Mouse (Mus musculus): ENCODE data around the gene Hspa12a. TPM values are rescaled to one million over a fixed set of nuclear protein-coding genes. Genes with fewer than 3 reads are reported as not detected.
"Not testable (repeated sequence)": the region's sequence is repeated elsewhere in the genome, so short reads cannot be mapped to it uniquely, and the experiment has no call there.

Hspa12a gene
- polyA plus RNA-seq, 1 experiment from 2014 or later = 1.3 TPM

GRCm38 (mm10) chr19:58906685-58907084 is 36.8 kb downstream of the Hspa12a start:
- Histone ChIP-seq H3K4me3 (no peak overlapping the region), H3K4me1 (peaks cover 3% of the 10 kb centered on the region; the same call in 1 of the 2 replicates), H3K36me3 (no peaks in the 10 kb centered on the region), H3K9ac (no peak overlapping the region), H3K9me3 (replicated peaks) (no peaks in the 10 kb centered on the region), H3K27me3 (replicated peaks) (no peaks in the 10 kb centered on the region), H3K4me2 (no peak overlapping the region), H3K27ac (no peak overlapping the region)
- ATAC-seq = no peak
- WGBS (ENCODE audit: insufficient replicate concordance) = 50% methylated on average over 9 of the region's 9 CpGs

GRCm38 (mm10) chr19:58903899-58904327 is 39.5 kb downstream of the Hspa12a start:
- no peaks in the 10 kb centered on the region for H3K27me3 ChIP-seq (replicated peaks)
- no peaks in the 10 kb centered on the region for H3K9me3 ChIP-seq (replicated peaks)
- 1% methylated on average over 11 of the region's 11 CpGs for WGBS (ENCODE audit: insufficient replicate concordance)
- no peak overlapping the region for H3K27ac ChIP-seq
- peak overlapping the region; percentile 32 for H3K4me2 ChIP-seq
- ATAC-seq = no peak
- H3K4me1 ChIP-seq = no peaks in the 10 kb centered on the region
- no peak overlapping the region for H3K9ac ChIP-seq
- H3K4me3 ChIP-seq = no peak overlapping the region
- no peaks in the 10 kb centered on the region for H3K36me3 ChIP-seq

GRCm38 (mm10) chr19:58903079-58903898 is 40.2 kb downstream of the Hspa12a start:
- no peak overlapping the region for H3K9ac ChIP-seq
- H3K4me1 ChIP-seq = no peaks in the 10 kb centered on the region
- H3K4me3 ChIP-seq = no peak overlapping the region
- no peaks in the 10 kb centered on the region for H3K27me3 ChIP-seq (replicated peaks)
- 0 out of 2 replicates have a peak, but pooled peaks cover under 1% of the 10 kb centered on the region for H3K9me3 ChIP-seq (replicated peaks)
- H3K27ac ChIP-seq = no peak overlapping the region
- H3K4me2 ChIP-seq = peak overlapping the region; percentile 32; the same call in 1 of the 2 replicates
- ATAC-seq = no peak
- 36% methylated on average over 7 of the region's 7 CpGs for WGBS (ENCODE audit: insufficient replicate concordance)
- H3K36me3 ChIP-seq = no peaks in the 10 kb centered on the region

DNA sequence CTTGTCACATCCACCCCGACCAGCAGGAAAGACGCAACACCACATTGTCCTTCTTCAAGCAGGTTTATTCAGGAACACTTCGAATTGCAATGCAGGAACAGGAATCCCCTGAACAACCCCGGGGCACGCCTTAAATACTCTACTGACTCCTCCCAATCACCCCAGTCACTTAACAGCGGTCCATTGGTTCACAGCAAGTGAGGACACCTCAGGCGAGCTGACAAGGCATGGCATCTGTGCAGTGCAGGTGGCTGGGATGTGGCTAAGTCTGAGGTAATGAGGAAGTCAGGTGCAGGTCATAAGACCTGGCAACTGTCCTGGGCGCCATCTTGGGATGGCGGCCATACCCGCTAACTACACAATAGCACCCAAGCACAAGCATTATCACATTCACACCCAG is 43.0 kb downstream of the Hspa12a start:
- H3K4me1 ChIP-seq; H3K9me3 ChIP-seq (replicated peaks); H3K27me3 ChIP-seq (replicated peaks); H3K4me2 ChIP-seq; H3K36me3 ChIP-seq; H3K9ac ChIP-seq; H3K4me3 ChIP-seq; ATAC-seq; H3K27ac ChIP-seq: not testable (repeated sequence)
- WGBS (ENCODE audit: insufficient replicate concordance) = 68% methylated on average over 10 of the region's 10 CpGs

GRCm38 (mm10) chr19:58896216-58896615 is 47.2 kb downstream of the Hspa12a start:
- H3K36me3 ChIP-seq = no peaks in the 10 kb centered on the region
- H3K4me2 ChIP-seq = no peak overlapping the region
- no peaks in the 10 kb centered on the region for H3K4me1 ChIP-seq
- no peak for ATAC-seq
- H3K4me3 ChIP-seq = no peak overlapping the region
- 73% methylated on average over 3 of the region's 3 CpGs for WGBS (ENCODE audit: insufficient replicate concordance)
- no peaks in the 10 kb centered on the region for H3K27me3 ChIP-seq (replicated peaks)
- H3K9me3 ChIP-seq (replicated peaks) = peaks cover 6% of the 10 kb centered on the region; the same call in 1 of the 2 replicates
- H3K27ac ChIP-seq = no peak overlapping the region
- no peak overlapping the region for H3K9ac ChIP-seq

GRCm38 (mm10) chr19:58889306-58890038 is 54.0 kb downstream of the Hspa12a start:
- Histone ChIP-seq H3K4me3 (no peak overlapping the region), H3K9me3 (replicated peaks) (no peaks in the 10 kb centered on the region), H3K36me3 (no peaks in the 10 kb centered on the region), H3K9ac (no peak overlapping the region), H3K4me1 (no peaks in the 10 kb centered on the region), H3K27me3 (replicated peaks) (no peaks in the 10 kb centered on the region), H3K27ac (no peak overlapping the region), H3K4me2 (no peak overlapping the region)
- no peak for ATAC-seq
- 66% methylated on average over 8 of the region's 8 CpGs for WGBS (ENCODE audit: insufficient replicate concordance)

GRCm38 (mm10) chr19:58886467-58886866 is 57.0 kb downstream of the Hspa12a start:
- H3K4me1 ChIP-seq = no peaks in the 10 kb centered on the region
- H3K4me2 ChIP-seq = no peak overlapping the region
- no peak overlapping the region for H3K9ac ChIP-seq
- no peak overlapping the region for H3K27ac ChIP-seq
- H3K4me3 ChIP-seq = no peak overlapping the region
- no peaks in the 10 kb centered on the region for H3K9me3 ChIP-seq (replicated peaks)
- no peaks in the 10 kb centered on the region for H3K27me3 ChIP-seq (replicated peaks)
- no peak for ATAC-seq
- WGBS (ENCODE audit: insufficient replicate concordance) = 47% methylated on average over 7 of the region's 7 CpGs
- H3K36me3 ChIP-seq = no peaks in the 10 kb centered on the region

- H3K9ac ChIP-seq = no peak overlapping the region
- H3K4me2 ChIP-seq = no peak overlapping the region
- no peak for ATAC-seq
- 69% methylated on average over 3 of the region's 3 CpGs for WGBS (ENCODE audit: insufficient replicate concordance)
- no peaks in the 10 kb centered on the region for H3K4me1 ChIP-seq
- H3K27me3 ChIP-seq (replicated peaks) = no peaks in the 10 kb centered on the region
- H3K27ac ChIP-seq = no peak overlapping the region
- H3K9me3 ChIP-seq (replicated peaks) = no peaks in the 10 kb centered on the region
- no peaks in the 10 kb centered on the region for H3K36me3 ChIP-seq
- H3K4me3 ChIP-seq = no peak overlapping the region
Observed at GRCm38 (mm10) chr19:58883451-58883850, 60.0 kb downstream of the Hspa12a start.

DNA sequence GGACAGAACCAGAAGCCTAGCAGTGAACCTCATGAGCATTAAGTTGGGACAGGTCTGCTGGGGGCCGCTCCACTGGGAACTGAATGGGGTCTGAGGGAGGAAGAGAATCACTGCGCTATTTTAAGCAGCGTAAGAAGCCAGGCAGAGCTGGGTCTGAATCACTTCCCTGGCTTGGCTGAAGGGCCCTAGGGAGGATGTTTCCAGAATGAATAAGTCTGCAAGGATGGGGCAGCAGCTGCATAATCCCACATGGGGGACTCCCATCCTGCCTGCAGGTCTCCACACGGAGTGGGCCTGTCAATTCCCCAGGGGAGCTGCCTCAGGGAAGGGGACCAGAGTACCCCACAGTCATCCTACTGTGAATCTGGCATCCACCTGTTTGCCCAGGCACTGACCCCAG is 61.1 kb downstream of the Hspa12a start:
- H3K4me2 ChIP-seq = no peak overlapping the region
- H3K9ac ChIP-seq = no peak overlapping the region
- no peak overlapping the region for H3K4me3 ChIP-seq
- no peaks in the 10 kb centered on the region for H3K27me3 ChIP-seq (replicated peaks)
- WGBS (ENCODE audit: insufficient replicate concordance) = 63% methylated on average over 4 of the region's 4 CpGs
- no peak for ATAC-seq
- no peaks in the 10 kb centered on the region for H3K36me3 ChIP-seq
- H3K9me3 ChIP-seq (replicated peaks) = no peaks in the 10 kb centered on the region
- no peaks in the 10 kb centered on the region for H3K4me1 ChIP-seq
- no peak overlapping the region for H3K27ac ChIP-seq

- Histone ChIP-seq H3K4me1 (no peaks in the 10 kb centered on the region), H3K4me3 (no peak overlapping the region), H3K36me3 (no peaks in the 10 kb centered on the region), H3K27ac (no peak overlapping the region), H3K9me3 (replicated peaks) (no peaks in the 10 kb centered on the region), H3K27me3 (replicated peaks) (no peaks in the 10 kb centered on the region), H3K9ac (no peak overlapping the region), H3K4me2 (no peak overlapping the region)
- ATAC-seq = no peak
- 71% methylated on average over 7 of the region's 7 CpGs for WGBS (ENCODE audit: insufficient replicate concordance)
Observed at GRCm38 (mm10) chr19:58879330-58879957, 64.0 kb downstream of the Hspa12a start.

DNA sequence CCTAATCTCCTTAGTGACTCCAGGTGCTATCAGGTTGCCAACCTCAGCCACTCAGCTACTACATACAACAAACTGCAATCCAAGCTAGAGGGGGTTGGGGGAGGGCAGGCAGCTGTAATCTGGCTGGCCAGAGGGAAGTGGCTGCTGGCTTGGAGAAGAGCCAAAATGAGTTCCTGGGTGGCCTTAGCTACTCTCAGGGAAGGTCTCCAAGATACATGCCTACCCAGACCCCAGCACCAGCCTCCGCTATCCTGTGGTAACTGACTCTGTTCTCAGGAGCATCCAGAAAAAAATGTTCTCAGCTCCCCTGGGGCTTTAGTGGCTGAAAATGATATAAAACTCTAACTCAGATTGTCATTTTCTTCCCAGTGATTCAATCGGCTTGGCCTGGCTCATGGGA is 64.9 kb downstream of the Hspa12a start:
- H3K4me3 ChIP-seq = no peak overlapping the region
- H3K9me3 ChIP-seq (replicated peaks) = no peaks in the 10 kb centered on the region
- H3K27me3 ChIP-seq (replicated peaks) = no peaks in the 10 kb centered on the region
- no peaks in the 10 kb centered on the region for H3K4me1 ChIP-seq
- no peak overlapping the region for H3K9ac ChIP-seq
- WGBS (ENCODE audit: insufficient replicate concordance) = 67% methylated on average over 2 of the region's 2 CpGs
- H3K4me2 ChIP-seq = no peak overlapping the region
- H3K27ac ChIP-seq = no peak overlapping the region
- no peaks in the 10 kb centered on the region for H3K36me3 ChIP-seq
- no peak for ATAC-seq

DNA sequence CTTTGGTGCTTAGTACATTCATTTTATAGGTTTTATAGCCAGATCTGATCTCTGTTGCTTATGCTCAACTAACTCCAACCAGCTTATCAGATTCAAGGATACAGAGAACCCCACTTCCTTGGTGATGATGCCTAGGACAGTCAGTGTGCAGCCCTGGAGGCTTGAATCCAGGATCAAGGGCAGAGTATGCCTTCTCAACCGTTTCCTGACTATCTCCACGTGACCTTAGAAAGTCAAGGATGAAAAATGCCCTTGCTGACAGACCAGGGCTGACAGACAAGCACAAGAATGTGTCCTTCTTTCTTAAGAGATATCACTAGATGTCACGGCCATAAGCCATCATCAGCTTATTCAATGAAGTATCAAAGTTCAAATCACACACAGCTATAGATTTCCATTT is 69.9 kb downstream of the Hspa12a start:
- H3K4me2 ChIP-seq = no peak overlapping the region
- no peaks in the 10 kb centered on the region for H3K9me3 ChIP-seq (replicated peaks)
- no peaks in the 10 kb centered on the region for H3K36me3 ChIP-seq
- 43% methylated on average over 3 of the region's 3 CpGs for WGBS (ENCODE audit: insufficient replicate concordance)
- H3K9ac ChIP-seq = no peak overlapping the region
- no peak overlapping the region for H3K27ac ChIP-seq
- no peaks in the 10 kb centered on the region for H3K27me3 ChIP-seq (replicated peaks)
- H3K4me3 ChIP-seq = no peak overlapping the region
- ATAC-seq = no peak
- H3K4me1 ChIP-seq = no peaks in the 10 kb centered on the region
